Mouse (Mus musculus) cortical plate, adult 2 months (tissue): ENCODE measurements around the gene Tmem119.

ENCODE experiments used
- CTCF ChIP-seq: fragments of 200-500 bp; IDR thresholded peaks from 2 replicates; pipeline ENCODE4 v1.5.1; 2011; ENCODE audit warnings: mild to moderate bottlenecking, control low read depth, low read length; ENCODE audit not compliant: insufficient read depth; ENCODE audit errors: extremely low read depth
- POLR2A ChIP-seq: fragments of 200-500 bp; IDR thresholded peaks from 2 replicates; pipeline ENCODE4 v1.6.1; 2011; ENCODE audit warnings: mild to moderate bottlenecking, low read length, control low read depth; ENCODE audit not compliant: insufficient read depth; ENCODE audit errors: extremely low read depth

DNA sequence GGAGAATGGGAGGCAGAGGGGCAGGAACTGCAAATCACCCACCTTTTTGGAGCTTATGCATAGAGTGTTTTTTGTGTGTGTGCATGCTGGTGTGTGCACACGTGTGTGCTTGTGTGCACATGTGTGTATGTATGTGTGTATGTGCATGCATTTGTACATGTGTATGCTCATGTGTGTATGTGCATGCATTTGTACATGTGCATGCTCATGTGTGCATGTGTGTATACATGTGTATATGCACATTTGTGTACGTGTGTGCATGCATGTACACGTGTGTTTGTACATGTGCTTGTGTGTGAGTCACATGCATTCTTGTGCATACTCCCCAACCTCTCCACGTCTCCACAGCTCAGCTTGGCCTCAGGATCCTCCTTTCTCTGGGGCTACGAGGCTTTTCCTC lies 30.5 kb upstream of the Tmem119 start:
- no peak for TF ChIP-seq CTCF
- no peak for TF ChIP-seq POLR2A
